Mouse (Mus musculus) heart, postnatal 14 days (tissue): ENCODE measurements around the gene Lancl2. TPM values are rescaled to one million over a fixed set of nuclear protein-coding genes. Genes with fewer than 3 reads are reported as not detected.

Experiments
- DNase-seq, 2 experiments: peaks; one replicate each; pipeline ENCODE4 v3.0.0; 2021 to 2022
- intact Hi-C: fragments of 180-260 bp; cut with DNase I; formaldehyde crosslinking; loops from one replicate; pipeline ENCODE4 v1.15.1; 2025
- total RNA-seq, 2 experiments: library from RNA; stranded (reverse); gene quantifications; 2 replicates each; pipeline ENCODE4 v1.2.3; 2021

The Lancl2 gene
- total RNA-seq, 2 experiments from 2014 or later = 13.0 to 15.2 TPM

- DNase-seq = peak in 1 of 2 experiments; percentile 15
- intact Hi-C loops = no loop called here
Observed at GRCm38 (mm10) chr6:57765095-57765878, 62.9 kb downstream of the Lancl2 start.

DNA sequence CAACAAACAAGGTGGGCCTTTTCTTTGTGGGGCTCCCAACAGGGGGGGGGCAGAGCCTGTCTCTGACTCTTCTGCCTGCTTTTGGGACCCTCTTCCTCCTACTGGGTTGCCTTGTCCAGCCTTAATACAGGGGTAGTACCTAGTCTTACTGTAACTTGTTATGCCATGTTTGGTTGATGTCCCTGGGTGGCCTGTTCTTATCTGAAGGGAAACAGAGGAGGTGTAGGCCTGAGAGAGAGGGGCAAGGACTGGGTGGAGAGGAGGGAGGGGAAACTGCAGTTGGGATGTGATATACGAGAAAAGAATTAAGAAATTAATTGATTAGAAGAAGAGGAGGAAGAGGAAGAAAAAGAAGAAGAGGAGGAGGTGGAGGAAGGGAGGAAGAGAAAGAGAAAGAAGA, 63.9 kb downstream of the Lancl2 start:
- DNase-seq = no peak
- intact Hi-C loops = no loop called here

DNA sequence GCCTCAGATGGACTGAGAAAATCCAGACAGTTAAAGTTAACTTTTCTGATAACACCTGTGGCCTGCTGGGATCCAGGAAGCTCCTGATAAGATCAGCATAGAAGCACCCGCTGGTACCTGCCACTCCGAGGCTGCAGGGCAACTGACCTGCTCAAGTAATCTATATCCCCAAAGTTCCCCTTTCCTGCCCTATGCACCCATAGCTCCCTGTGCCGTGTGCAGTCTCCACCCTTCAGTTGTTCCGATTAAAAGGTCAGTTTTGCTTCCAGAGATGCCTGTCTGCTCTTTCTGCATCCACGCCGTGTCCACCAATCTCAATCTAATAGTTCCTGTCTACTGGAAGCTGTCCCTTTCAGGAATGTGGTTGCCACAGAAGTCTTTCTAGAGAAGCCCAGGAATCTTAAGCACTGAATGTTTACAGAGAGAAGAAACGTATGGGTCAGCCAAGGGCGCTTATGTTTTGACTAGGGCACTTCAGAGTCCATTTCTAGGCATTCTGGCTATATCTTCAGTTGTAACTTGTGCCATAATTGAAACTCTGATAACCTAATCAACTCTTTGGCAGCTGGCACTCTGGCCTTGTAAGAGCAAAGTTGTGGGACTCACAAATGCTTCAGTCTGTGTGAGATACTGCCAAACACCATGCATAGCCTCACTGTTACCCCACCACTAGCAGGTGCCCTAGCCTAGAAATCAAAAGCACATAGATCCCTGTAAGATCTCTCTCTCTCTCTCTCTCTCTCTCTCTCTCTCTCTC, 65.0 kb downstream of the Lancl2 start:
- intact Hi-C loops = no loop called here
- no peak for DNase-seq

DNA sequence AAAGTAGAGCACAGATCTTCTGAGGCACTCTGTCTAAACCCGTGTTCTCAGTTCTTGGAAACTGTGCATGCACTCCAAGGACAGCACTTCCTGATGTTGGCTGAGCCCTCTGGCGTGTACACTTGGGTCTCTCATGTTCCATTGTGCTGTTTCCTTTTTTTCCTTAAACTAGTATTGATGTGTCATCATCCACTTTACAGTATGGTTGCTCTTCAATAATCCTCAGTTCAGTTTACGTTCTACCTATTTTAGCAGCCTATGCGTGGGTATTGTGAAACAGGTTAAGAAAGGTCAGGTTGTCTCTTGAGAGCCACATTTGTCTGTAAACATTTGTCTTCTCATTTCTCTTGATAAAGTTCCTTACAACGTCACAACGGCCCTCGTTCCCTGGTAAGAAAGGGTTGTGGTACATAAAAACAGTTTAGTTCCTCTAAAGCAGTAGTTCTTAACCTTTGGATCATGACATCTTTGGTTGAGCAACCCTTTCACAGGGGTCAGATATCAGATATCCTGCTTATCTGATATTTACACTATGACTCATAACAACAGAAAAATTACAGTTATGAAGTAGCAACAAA, 66.7 kb downstream of the Lancl2 start:
- intact Hi-C loops = no loop called here
- no peak for DNase-seq

- intact Hi-C loops = no loop called here
- no peak for DNase-seq
Observed at GRCm38 (mm10) chr6:57770467-57771190, 68.3 kb downstream of the Lancl2 start.

DNA sequence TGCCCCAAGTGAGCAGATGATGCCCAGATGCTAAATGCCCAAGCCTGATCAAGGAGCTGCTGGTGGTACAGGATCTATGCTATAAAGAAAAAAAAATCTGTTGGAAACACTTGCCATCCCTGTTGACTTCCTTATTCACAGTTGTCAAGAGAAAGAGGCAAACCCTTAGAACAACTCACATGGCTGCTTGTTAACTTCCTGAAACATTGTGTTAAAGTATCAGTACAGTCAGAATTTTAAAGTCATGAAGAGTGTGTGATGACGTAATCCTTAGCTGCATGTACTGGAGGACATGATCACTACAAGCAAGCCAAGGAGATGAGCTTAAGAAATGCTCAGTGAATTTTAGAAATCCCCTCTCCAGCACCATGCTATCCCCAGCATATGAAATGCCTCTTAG, 71.5 kb downstream of the Lancl2 start:
- DNase-seq = no peak
- intact Hi-C loops = no loop called here

- no peak for DNase-seq
- intact Hi-C loops = no loop called here
Observed at GRCm38 (mm10) chr6:57780359-57780758, 78.0 kb downstream of the Lancl2 start.

- no peak for DNase-seq
- intact Hi-C loops = no loop called here
Observed at GRCm38 (mm10) chr6:57782658-57783057, 80.3 kb downstream of the Lancl2 start.

DNA sequence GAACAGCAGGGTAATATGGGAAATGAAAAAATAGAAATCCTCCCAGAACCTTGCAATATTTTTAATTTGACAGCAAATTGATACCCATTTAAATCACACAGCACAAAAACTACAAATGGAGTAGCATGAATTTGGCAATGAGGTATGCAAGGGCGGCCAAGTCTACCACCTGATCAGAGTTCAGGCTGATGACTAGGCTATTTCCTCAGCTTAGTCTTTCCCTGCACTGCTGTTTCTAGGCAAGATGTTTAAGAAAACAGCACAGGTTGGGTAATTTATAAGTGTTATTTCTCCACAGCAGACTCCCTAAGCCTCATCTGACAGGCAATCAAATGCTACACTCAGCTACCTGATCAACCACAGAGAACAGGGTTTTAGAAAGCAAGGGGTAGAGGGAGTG, 81.9 kb downstream of the Lancl2 start:
- DNase-seq = no peak
- intact Hi-C loops = no loop called here

- intact Hi-C loops = no loop called here
- no peak for DNase-seq
Observed at GRCm38 (mm10) chr6:57787376-57787775, 85.0 kb downstream of the Lancl2 start.

Other genes with a start within 250 kb of the Lancl2 start
- gene Ppm1k, start 167.1 kb upstream of the Lancl2 start, total RNA-seq = 10 to 100 TPM; 36.2 to 43.8 TPM
- 1 to 10 TPM; 2.4 TPM for gene Herc6, start 121.5 kb upstream of the Lancl2 start, total RNA-seq
- 10 to 100 TPM; 19.4 to 22.2 TPM for gene Pyurf, start 10.5 kb upstream of the Lancl2 start, total RNA-seq
- 10 to 100 TPM; 19.5 to 22.7 TPM for gene Vopp1, start 122.6 kb downstream of the Lancl2 start, total RNA-seq
- gene Vmn1r21, start 147.8 kb downstream of the Lancl2 start, total RNA-seq = not detected
- gene Vmn1r22, start 205.5 kb downstream of the Lancl2 start, total RNA-seq = not detected
- gene Vmn1r23, start 224.3 kb downstream of the Lancl2 start, total RNA-seq = not detected